Mouse (Mus musculus): ENCODE measurements around the gene Myh14. TPM values are rescaled to one million over a fixed set of nuclear protein-coding genes. Genes with fewer than 3 reads are reported as not detected.

The Myh14 gene
- polyA plus RNA-seq, 1 experiment from 2014 or later = 1.9 TPM

DNA sequence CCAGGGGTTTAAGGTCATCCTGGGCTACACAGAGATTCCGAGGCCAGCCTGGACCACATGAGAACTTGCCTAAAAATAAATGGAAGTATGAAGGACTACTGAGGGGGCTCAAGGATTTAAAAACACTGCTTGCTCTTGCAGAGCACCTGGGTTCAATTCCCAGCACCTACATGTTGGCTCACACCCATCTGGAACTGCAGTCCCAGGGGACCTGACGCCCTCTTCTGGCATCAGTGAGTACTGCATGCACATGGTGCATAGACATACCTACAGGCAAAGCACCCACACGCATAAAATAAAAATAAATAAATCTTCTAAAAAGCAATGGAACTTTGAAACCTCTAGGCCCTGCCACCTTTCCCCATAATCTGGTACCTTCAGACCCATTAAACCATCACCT is 18.2 kb upstream of the Myh14 start:
- no peaks in the 10 kb centered on the region for H3K9me3 ChIP-seq (ENCODE audit: control insufficient read depth, low read length)
- H3K4me2 ChIP-seq (ENCODE audit: low read length) = no peak overlapping the region
- H3K9ac ChIP-seq (ENCODE audit: low read length) = no peak overlapping the region
- no peak overlapping the region for H3K27ac ChIP-seq (replicated peaks in 1 of 2; ENCODE audit: control insufficient read depth in 1 of 2, insufficient read depth in 1 of 2, low read depth in 2 of 2, low read length in 2 of 2)
- no peaks in the 10 kb centered on the region for H3K27me3 ChIP-seq (ENCODE audit: control insufficient read depth, insufficient read depth, low read length)
- peaks cover 0 to 10% of the 10 kb centered on the region in 2 experiments; a peak in 1 of 4 replicates for H3K4me1 ChIP-seq (ENCODE audit: control insufficient read depth in 2 of 2, insufficient read depth in 2 of 2, low read length in 2 of 2)
- WGBS = 68% methylated on average over 3 of the region's 3 CpGs
- H3K4me3 ChIP-seq (ENCODE audit: control insufficient read depth in 1 of 2, insufficient read depth in 1 of 2, low read depth in 1 of 2, low read length in 2 of 2) = no peak overlapping the region
- ATAC-seq (ENCODE audit: insufficient number of reproducible peaks, insufficient read depth, low FRiP score, low read depth) = no peak
- H3K36me3 ChIP-seq (ENCODE audit: control insufficient read depth, insufficient read depth, low read length) = no peaks in the 10 kb centered on the region

DNA sequence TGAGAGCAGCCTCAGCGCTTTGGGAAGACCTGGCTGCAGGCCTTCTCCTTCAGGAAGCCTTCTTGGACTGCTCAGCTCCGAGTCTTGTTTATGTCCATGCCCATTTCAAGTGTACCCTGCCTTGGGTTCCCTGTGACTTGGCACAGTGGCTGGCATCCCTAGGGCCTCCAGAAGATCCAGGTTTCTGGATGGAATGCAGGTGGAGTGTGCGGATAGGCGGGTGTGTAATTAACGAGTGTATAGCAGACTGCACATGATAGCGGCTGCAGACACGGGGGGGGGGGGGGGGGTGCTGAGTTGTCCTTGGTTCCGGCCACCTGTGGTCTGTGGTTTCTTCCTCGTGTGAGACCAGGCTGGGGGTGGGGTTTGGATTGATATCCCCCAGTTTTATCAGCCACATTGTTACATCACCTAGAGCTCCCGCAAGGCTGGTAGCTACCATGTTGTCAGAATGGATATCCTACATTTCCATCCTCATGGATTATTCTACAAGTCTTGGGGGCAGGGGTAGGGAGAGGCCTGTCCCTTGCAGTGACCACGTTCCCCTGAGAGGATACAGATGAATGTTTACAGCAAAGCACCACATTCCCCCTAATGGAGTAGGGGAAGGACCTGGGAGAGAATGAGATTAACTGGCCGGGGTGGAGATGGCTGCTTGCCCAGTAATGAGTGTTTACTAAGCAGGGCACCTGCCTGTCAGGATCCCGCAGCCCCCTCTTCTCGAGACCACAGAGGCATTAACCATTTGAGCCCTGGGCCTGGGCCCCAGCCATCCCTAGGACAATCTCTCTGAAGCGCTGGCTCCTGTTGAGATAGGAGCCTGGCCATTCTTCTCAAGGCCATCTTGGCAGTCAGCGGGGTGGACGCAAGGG is 15.1 kb upstream of the Myh14 start:
- Histone ChIP-seq H3K4me3 (ENCODE audit: control insufficient read depth in 1 of 2, insufficient read depth in 1 of 2, low read depth in 1 of 2, low read length in 2 of 2) (no peak overlapping the region), H3K36me3 (ENCODE audit: control insufficient read depth, insufficient read depth, low read length) (no peaks in the 10 kb centered on the region), H3K9me3 (ENCODE audit: control insufficient read depth, low read length) (peaks cover 7% of the 10 kb centered on the region), H3K4me1 (ENCODE audit: control insufficient read depth in 2 of 2, insufficient read depth in 2 of 2, low read length in 2 of 2) (peaks cover 0 to 10% of the 10 kb centered on the region in 2 experiments; a peak in 1 of 4 replicates), H3K27me3 (ENCODE audit: control insufficient read depth, insufficient read depth, low read length) (no peaks in the 10 kb centered on the region), H3K9ac (ENCODE audit: low read length) (no peak overlapping the region), H3K27ac (replicated peaks in 1 of 2; ENCODE audit: control insufficient read depth in 1 of 2, insufficient read depth in 1 of 2, low read depth in 2 of 2, low read length in 2 of 2) (no peak overlapping the region), H3K4me2 (ENCODE audit: low read length) (no peak overlapping the region)
- no peak for ATAC-seq (ENCODE audit: insufficient number of reproducible peaks, insufficient read depth, low FRiP score, low read depth)
- WGBS = 51% methylated on average over 17 of the region's 17 CpGs

GRCm38 (mm10) chr7:44683656-44684055 is 13.0 kb upstream of the Myh14 start:
- peaks cover 0 to 10% of the 10 kb centered on the region in 2 experiments; a peak in 1 of 4 replicates for H3K4me1 ChIP-seq (ENCODE audit: control insufficient read depth in 2 of 2, insufficient read depth in 2 of 2, low read length in 2 of 2)
- peaks cover 7% of the 10 kb centered on the region for H3K9me3 ChIP-seq (ENCODE audit: control insufficient read depth, low read length)
- H3K4me3 ChIP-seq (ENCODE audit: control insufficient read depth in 1 of 2, insufficient read depth in 1 of 2, low read depth in 1 of 2, low read length in 2 of 2) = no peak overlapping the region
- no peaks in the 10 kb centered on the region for H3K36me3 ChIP-seq (ENCODE audit: control insufficient read depth, insufficient read depth, low read length)
- no peak overlapping the region for H3K9ac ChIP-seq (ENCODE audit: low read length)
- 75% methylated on average over 8 of the region's 8 CpGs for WGBS
- ATAC-seq (ENCODE audit: insufficient number of reproducible peaks, insufficient read depth, low FRiP score, low read depth) = no peak
- H3K4me2 ChIP-seq (ENCODE audit: low read length) = no peak overlapping the region
- H3K27me3 ChIP-seq (ENCODE audit: control insufficient read depth, insufficient read depth, low read length) = no peaks in the 10 kb centered on the region
- no peak overlapping the region for H3K27ac ChIP-seq (replicated peaks in 1 of 2; ENCODE audit: control insufficient read depth in 1 of 2, insufficient read depth in 1 of 2, low read depth in 2 of 2, low read length in 2 of 2)

- Histone ChIP-seq H3K9me3 (ENCODE audit: control insufficient read depth, low read length) (peaks cover 7% of the 10 kb centered on the region), H3K27me3 (ENCODE audit: control insufficient read depth, insufficient read depth, low read length) (no peaks in the 10 kb centered on the region), H3K27ac (replicated peaks in 1 of 2; ENCODE audit: control insufficient read depth in 1 of 2, insufficient read depth in 1 of 2, low read depth in 2 of 2, low read length in 2 of 2) (no peak overlapping the region), H3K4me3 (ENCODE audit: control insufficient read depth in 1 of 2, insufficient read depth in 1 of 2, low read depth in 1 of 2, low read length in 2 of 2) (no peak overlapping the region), H3K36me3 (ENCODE audit: control insufficient read depth, insufficient read depth, low read length) (no peaks in the 10 kb centered on the region), H3K4me1 (ENCODE audit: control insufficient read depth in 2 of 2, insufficient read depth in 2 of 2, low read length in 2 of 2) (no peaks in the 10 kb centered on the region), H3K4me2 (ENCODE audit: low read length) (no peak overlapping the region), H3K9ac (ENCODE audit: low read length) (no peak overlapping the region)
- ATAC-seq (ENCODE audit: insufficient number of reproducible peaks, insufficient read depth, low FRiP score, low read depth) = no peak
- 56% methylated on average over 2 of the region's 2 CpGs for WGBS
Observed at GRCm38 (mm10) chr7:44676611-44677010, 6.0 kb upstream of the Myh14 start.

GRCm38 (mm10) chr7:44676126-44676525 is 5.5 kb upstream of the Myh14 start:
- no peak overlapping the region for H3K4me2 ChIP-seq (ENCODE audit: low read length)
- H3K4me3 ChIP-seq (ENCODE audit: control insufficient read depth in 1 of 2, insufficient read depth in 1 of 2, low read depth in 1 of 2, low read length in 2 of 2) = no peak overlapping the region
- H3K9ac ChIP-seq (ENCODE audit: low read length) = no peak overlapping the region
- WGBS = 51% methylated on average over 4 of the region's 4 CpGs
- H3K9me3 ChIP-seq (ENCODE audit: control insufficient read depth, low read length) = 0 out of 2 replicates have a peak, but pooled peaks cover 3% of the 10 kb centered on the region
- H3K27ac ChIP-seq (replicated peaks in 1 of 2; ENCODE audit: control insufficient read depth in 1 of 2, insufficient read depth in 1 of 2, low read depth in 2 of 2, low read length in 2 of 2) = no peak overlapping the region
- peaks cover 0 to 4% of the 10 kb centered on the region in 2 experiments; a peak in 1 of 4 replicates for H3K4me1 ChIP-seq (ENCODE audit: control insufficient read depth in 2 of 2, insufficient read depth in 2 of 2, low read length in 2 of 2)
- no peaks in the 10 kb centered on the region; the same call in 1 of the 2 replicates for H3K27me3 ChIP-seq (ENCODE audit: control insufficient read depth, insufficient read depth, low read length)
- no peaks in the 10 kb centered on the region for H3K36me3 ChIP-seq (ENCODE audit: control insufficient read depth, insufficient read depth, low read length)
- no peak for ATAC-seq (ENCODE audit: insufficient number of reproducible peaks, insufficient read depth, low FRiP score, low read depth)

DNA sequence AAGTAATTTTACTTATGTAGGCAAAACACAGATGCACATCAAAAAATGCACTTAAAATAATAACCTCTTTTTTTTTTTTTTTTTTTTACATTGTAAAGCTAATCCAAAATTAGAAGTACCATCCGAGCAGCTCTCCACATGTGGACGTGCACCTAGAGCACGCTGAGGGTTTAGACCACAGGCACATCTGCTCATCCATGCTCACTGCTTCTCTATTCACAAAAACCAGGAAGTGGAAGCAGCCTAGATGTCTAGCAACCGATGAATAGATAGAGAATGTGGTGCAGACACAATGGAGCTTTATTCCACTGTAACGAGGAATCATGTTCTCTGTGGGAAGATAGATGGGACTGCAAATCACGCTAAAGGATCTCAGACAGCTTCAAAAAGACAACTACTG is 4.5 kb upstream of the Myh14 start:
- 77% methylated on average over 6 of the region's 6 CpGs for WGBS
- H3K36me3 ChIP-seq (ENCODE audit: control insufficient read depth, insufficient read depth, low read length) = no peaks in the 10 kb centered on the region
- H3K4me1 ChIP-seq (ENCODE audit: control insufficient read depth in 2 of 2, insufficient read depth in 2 of 2, low read length in 2 of 2) = peaks cover 0 to 5% of the 10 kb centered on the region in 2 experiments; a peak in 2 of 4 replicates
- 0 out of 2 replicates have a peak, but pooled peaks cover 3% of the 10 kb centered on the region for H3K9me3 ChIP-seq (ENCODE audit: control insufficient read depth, low read length)
- peaks cover 8% of the 10 kb centered on the region for H3K27me3 ChIP-seq (ENCODE audit: control insufficient read depth, insufficient read depth, low read length)
- H3K27ac ChIP-seq (replicated peaks in 1 of 2; ENCODE audit: control insufficient read depth in 1 of 2, insufficient read depth in 1 of 2, low read depth in 2 of 2, low read length in 2 of 2) = no peak overlapping the region
- ATAC-seq (ENCODE audit: insufficient number of reproducible peaks, insufficient read depth, low FRiP score, low read depth) = no peak
- no peak overlapping the region for H3K9ac ChIP-seq (ENCODE audit: low read length)
- H3K4me3 ChIP-seq (ENCODE audit: control insufficient read depth in 1 of 2, insufficient read depth in 1 of 2, low read depth in 1 of 2, low read length in 2 of 2) = no peak overlapping the region
- H3K4me2 ChIP-seq (ENCODE audit: low read length) = no peak overlapping the region

DNA sequence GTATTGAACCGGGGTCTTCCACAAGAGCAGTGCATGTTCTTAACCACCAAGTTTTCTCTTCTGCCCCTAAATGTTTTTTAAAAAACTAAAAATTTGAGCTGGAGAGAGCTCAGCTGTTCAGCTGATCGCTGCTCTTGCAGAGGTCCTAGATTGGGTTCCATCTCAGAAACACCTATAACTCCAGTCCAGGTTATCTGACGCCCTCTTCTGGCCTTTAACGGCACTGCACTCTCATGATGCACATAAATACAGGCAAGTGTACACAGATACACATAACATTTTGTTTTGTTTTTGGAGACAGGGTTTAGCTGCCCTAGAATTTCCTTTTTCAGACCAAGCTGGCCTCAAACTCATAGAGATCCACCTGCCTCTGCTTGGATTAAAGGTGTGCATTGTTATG is 3.9 kb upstream of the Myh14 start:
- 66% methylated on average over 4 of the region's 4 CpGs for WGBS
- ATAC-seq (ENCODE audit: insufficient number of reproducible peaks, insufficient read depth, low FRiP score, low read depth) = no peak

More for the DNA sequence above, 3.9 kb upstream of the Myh14 start:
- no peak overlapping the region for H3K4me2 ChIP-seq (ENCODE audit: low read length)
- 0 out of 2 replicates have a peak, but pooled peaks cover 3% of the 10 kb centered on the region for H3K9me3 ChIP-seq (ENCODE audit: control insufficient read depth, low read length)
- H3K27me3 ChIP-seq (ENCODE audit: control insufficient read depth, insufficient read depth, low read length) = peaks cover 15% of the 10 kb centered on the region
- H3K36me3 ChIP-seq (ENCODE audit: control insufficient read depth, insufficient read depth, low read length) = no peaks in the 10 kb centered on the region
- H3K27ac ChIP-seq (replicated peaks in 1 of 2; ENCODE audit: control insufficient read depth in 1 of 2, insufficient read depth in 1 of 2, low read depth in 2 of 2, low read length in 2 of 2) = no peak overlapping the region
- no peak overlapping the region for H3K9ac ChIP-seq (ENCODE audit: low read length)
- peaks cover 0 to 5% of the 10 kb centered on the region in 2 experiments; a peak in 2 of 4 replicates for H3K4me1 ChIP-seq (ENCODE audit: control insufficient read depth in 2 of 2, insufficient read depth in 2 of 2, low read length in 2 of 2)
- no peak overlapping the region for H3K4me3 ChIP-seq (ENCODE audit: control insufficient read depth in 1 of 2, insufficient read depth in 1 of 2, low read depth in 1 of 2, low read length in 2 of 2)

Data from heart, embryonic 14.5 days (tissue).